Mouse (Mus musculus) lung, adult 2 months (tissue): ENCODE measurements at regions not wholly inside any gene's neighbourhood (a gene's known extent, or its start where the extent isn't known, plus 50 kb on each side); places are given as distances from the start of the nearest gene placed in this dataset.

Experiments
- DNase-seq: peaks from one replicate; pipeline ENCODE4 v3.0.0; 2022
- H3K4me1 ChIP-seq: fragments of 200-500 bp; 2 replicates; pipeline ENCODE4 v1.6.1; 2011; ENCODE audit warnings: low read length; ENCODE audit not compliant: control insufficient read depth, insufficient read depth
- H3K4me3 ChIP-seq: fragments of 200-500 bp; replicated peaks from 2 replicates; pipeline ENCODE3; 2011; ENCODE audit warnings: low read depth, mild to moderate bottlenecking, control low read depth, low read length; ENCODE audit errors: extremely low read depth
- CTCF ChIP-seq: fragments of 200-500 bp; IDR thresholded peaks from 2 replicates; pipeline ENCODE4 v1.5.1; 2011; ENCODE audit warnings: mild to moderate bottlenecking, low read length, control low read depth; ENCODE audit not compliant: insufficient read depth
- POLR2A ChIP-seq: fragments of 200-500 bp; IDR thresholded peaks from 2 replicates; pipeline ENCODE4 v1.6.1; 2011; ENCODE audit warnings: low read depth, mild to moderate bottlenecking, control low read depth, low read length, borderline replicate concordance; ENCODE audit errors: extremely low read depth
- WGBS: fragments of 180-500 bp; shearing (Covaris S2); methylation state at CpG from one replicate; pipeline ENCODE4 v1.1.7; 2018; 5-methylcytosine and 5-hydroxymethylcytosine counted together

GRCm38 (mm10) chr12:73475020-73475419 lies 71.2 kb downstream of the Tmem30b start:
- WGBS: 37% methylated on average over 5 of the region's 5 CpGs

GRCm38 (mm10) chr12:73473111-73473510 lies 73.1 kb downstream of the Tmem30b start:
- no peaks in the 10 kb centered on the region for H3K4me1 ChIP-seq
- no peak for DNase-seq
- TF ChIP-seq CTCF (no peak), POLR2A (no peak)
- no peak overlapping the region for H3K4me3 ChIP-seq
- 58% methylated on average over 4 of the region's 4 CpGs for WGBS

More at GRCm38 (mm10) chr12:73475020-73475419, 71.2 kb downstream of the Tmem30b start:
- Histone ChIP-seq H3K4me1 (no peaks in the 10 kb centered on the region), H3K4me3 (no peak overlapping the region)
- no peak for DNase-seq
- TF ChIP-seq POLR2A (no peak), CTCF (no peak)

- WGBS: 67% methylated on average over 9 of the region's 9 CpGs
- no peaks in the 10 kb centered on the region for H3K4me1 ChIP-seq
- H3K4me3 ChIP-seq: no peak overlapping the region
- no peak for DNase-seq
- TF ChIP-seq CTCF: no peak
- TF ChIP-seq POLR2A: no peak
These were observed 74.2 kb downstream of the Tmem30b start for GRCm38 (mm10) chr12:73471966-73472365.

- TF ChIP-seq CTCF: no peak
- WGBS: 88% methylated on average over 7 of the region's 7 CpGs
- H3K4me1 ChIP-seq: no peaks in the 10 kb centered on the region
These were observed 79.7 kb downstream of the Tmem30b start for GRCm38 (mm10) chr12:73466484-73466883.

GRCm38 (mm10) chr12:73465975-73466374 lies 80.2 kb downstream of the Tmem30b start:
- TF ChIP-seq POLR2A (no peak), CTCF (no peak)
- H3K4me1 ChIP-seq: no peaks in the 10 kb centered on the region
- 92% methylated on average over 5 of the region's 5 CpGs for WGBS
- no peak overlapping the region for H3K4me3 ChIP-seq
- no peak for DNase-seq

More at GRCm38 (mm10) chr12:73466484-73466883, 79.7 kb downstream of the Tmem30b start:
- no peak overlapping the region for H3K4me3 ChIP-seq
- DNase-seq: no peak

- TF ChIP-seq POLR2A: no peak
- TF ChIP-seq CTCF: no peak
- no peak overlapping the region for H3K4me3 ChIP-seq
- no peak for DNase-seq
- H3K4me1 ChIP-seq: no peaks in the 10 kb centered on the region
- 85% methylated on average over 5 of the region's 5 CpGs for WGBS
These were observed 81.9 kb downstream of the Tmem30b start for GRCm38 (mm10) chr12:73464311-73464710.

GRCm38 (mm10) chr12:73462091-73462490 lies 84.1 kb downstream of the Tmem30b start:
- 45% methylated on average over 5 of the region's 5 CpGs for WGBS

GRCm38 (mm10) chr12:73460291-73460761 lies 85.9 kb downstream of the Tmem30b start:
- 45% methylated on average over 2 of the region's 2 CpGs for WGBS
- H3K4me3 ChIP-seq: no peak overlapping the region
- TF ChIP-seq CTCF: no peak
- no peak for TF ChIP-seq POLR2A
- no peak for DNase-seq
- H3K4me1 ChIP-seq: no peaks in the 10 kb centered on the region

More at GRCm38 (mm10) chr12:73462091-73462490, 84.1 kb downstream of the Tmem30b start:
- Histone ChIP-seq H3K4me1 (no peaks in the 10 kb centered on the region), H3K4me3 (no peak overlapping the region)
- TF ChIP-seq POLR2A (no peak), CTCF (no peak)
- no peak for DNase-seq

- Histone ChIP-seq H3K4me3 (no peak overlapping the region), H3K4me1 (no peaks in the 10 kb centered on the region)
- no peak for TF ChIP-seq CTCF
- TF ChIP-seq POLR2A: no peak
- DNase-seq: no peak
- 69% methylated on average over 3 of the region's 3 CpGs for WGBS
These were observed 94.9 kb downstream of the Tmem30b start for GRCm38 (mm10) chr12:73451257-73451656.

- WGBS: 74% methylated on average over 4 of the region's 4 CpGs
- TF ChIP-seq CTCF (no peak), POLR2A (no peak)
- no peaks in the 10 kb centered on the region for H3K4me1 ChIP-seq
- no peak for DNase-seq
- H3K4me3 ChIP-seq: no peak overlapping the region
These were observed 95.7 kb downstream of the Tmem30b start for GRCm38 (mm10) chr12:73450541-73450940.
